Mouse (Mus musculus) megakaryocyte, embryonic 14.5 days (primary cell): ENCODE measurements at regions not wholly inside any gene's neighbourhood (a gene's known extent, or its start where the extent isn't known, plus 50 kb on each side); places are given as distances from the start of the nearest gene placed in this dataset.

Experiments
- H3K27me3 ChIP-seq: replicated peaks from 2 replicates; pipeline ENCODE3; 2012; ENCODE audit warnings: inconsistent platforms
- H3K36me3 ChIP-seq: replicated peaks from 2 replicates; pipeline ENCODE3; 2012; ENCODE audit warnings: low read length, inconsistent platforms, mixed read lengths
- H3K4me1 ChIP-seq: 2 replicates; pipeline ENCODE4 v1.6.1; 2012; ENCODE audit warnings: inconsistent platforms
- H3K4me3 ChIP-seq: replicated peaks from 2 replicates; pipeline ENCODE3; 2012; ENCODE audit warnings: moderate library complexity, mild to moderate bottlenecking, inconsistent platforms
- H3K9me3 ChIP-seq: 2 replicates; pipeline ENCODE4 v1.6.1; 2012; ENCODE audit warnings: inconsistent platforms
- FLI1 ChIP-seq: IDR thresholded peaks from 2 replicates; pipeline ENCODE4 v1.6.1; 2012; ENCODE audit warnings: low read length, inconsistent platforms, mixed read lengths
- GATA1 ChIP-seq: IDR thresholded peaks from 3 replicates; pipeline ENCODE4 v1.6.1; 2012; ENCODE audit warnings: mixed read lengths, low read length, inconsistent platforms, borderline replicate concordance

DNA sequence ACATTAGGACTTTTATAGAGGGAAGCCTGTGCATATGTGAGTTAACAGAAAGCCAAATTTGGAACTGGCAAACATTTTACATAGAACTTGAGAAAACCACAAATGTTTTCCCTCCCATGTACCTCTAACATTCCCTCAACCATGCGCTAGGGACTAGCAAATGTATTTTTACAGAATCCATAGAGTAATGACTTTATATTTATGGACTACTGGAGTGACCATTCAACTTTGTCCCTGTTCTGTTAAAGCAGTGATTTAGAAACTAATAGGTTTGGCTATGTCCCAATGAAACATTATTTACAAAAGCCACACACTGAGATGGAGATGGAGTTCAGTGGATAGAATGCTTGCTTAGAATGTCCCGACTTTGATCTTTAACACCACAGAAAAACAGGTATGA is 557.0 kb downstream of the Ebf1 start:
- TF ChIP-seq FLI1 (no peak), GATA1 (no peak)
- Histone ChIP-seq H3K4me1 (no peaks in the 10 kb centered on the region), H3K36me3 (no peaks in the 10 kb centered on the region), H3K4me3 (no peak overlapping the region), H3K9me3 (no peaks in the 10 kb centered on the region), H3K27me3 (no peaks in the 10 kb centered on the region)

DNA sequence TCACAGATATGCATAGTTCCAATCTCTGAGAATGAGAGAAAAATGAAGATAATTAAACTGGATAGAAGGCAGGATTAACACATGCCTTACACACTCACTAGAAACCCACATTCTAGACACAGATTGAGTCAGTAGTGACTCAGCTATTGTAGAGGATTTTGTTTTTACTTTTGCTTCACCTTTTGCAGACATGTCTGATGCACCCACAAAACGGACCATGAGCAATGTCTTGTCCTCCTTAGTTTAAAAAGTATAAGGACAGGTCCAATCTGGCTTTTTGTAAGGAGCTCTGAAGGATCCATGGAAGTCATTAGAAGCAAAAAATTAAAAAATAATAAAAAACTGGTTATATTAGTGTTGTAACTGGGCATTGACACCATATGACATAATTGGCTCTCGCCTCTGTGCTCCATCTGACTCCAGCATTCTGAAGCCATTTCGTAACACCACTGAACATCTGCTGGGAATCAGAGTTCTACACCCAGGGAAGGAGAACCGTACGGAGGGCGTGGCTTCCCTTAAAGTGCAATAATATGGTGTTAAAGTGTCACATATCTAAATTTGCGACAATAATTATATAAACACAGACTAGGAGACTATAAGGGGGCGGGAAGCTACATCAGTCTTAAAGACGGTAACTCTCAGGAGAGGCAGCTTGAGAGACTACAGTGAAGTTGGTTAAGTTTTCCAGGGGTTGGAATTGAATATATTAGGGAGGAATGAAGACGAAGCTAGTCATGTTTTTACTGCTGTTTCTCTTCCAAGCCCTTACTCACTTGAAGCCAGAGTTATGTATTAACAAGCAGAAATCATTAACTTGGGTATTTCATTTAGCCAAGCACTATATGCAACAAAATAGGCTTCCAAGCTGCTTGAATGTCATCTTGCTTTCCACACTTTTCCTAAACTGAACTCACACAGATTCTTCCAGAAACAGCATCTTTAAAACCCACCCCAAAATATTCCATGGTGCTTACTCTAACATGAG is 558.0 kb downstream of the Ebf1 start:
- H3K9me3 ChIP-seq: no peaks in the 10 kb centered on the region
- TF ChIP-seq FLI1 (no peak), GATA1 (no peak)
- H3K4me1 ChIP-seq: no peaks in the 10 kb centered on the region

GRCm38 (mm10) chr11:45176971-45177370 is 559.9 kb downstream of the Ebf1 start:
- Histone ChIP-seq H3K27me3 (no peaks in the 10 kb centered on the region), H3K36me3 (no peaks in the 10 kb centered on the region), H3K9me3 (no peaks in the 10 kb centered on the region), H3K4me3 (no peak overlapping the region), H3K4me1 (no peaks in the 10 kb centered on the region)
- no peak for TF ChIP-seq GATA1

More for the DNA sequence above, 558.0 kb downstream of the Ebf1 start:
- H3K4me3 ChIP-seq: no peak overlapping the region
- no peaks in the 10 kb centered on the region for H3K27me3 ChIP-seq
- no peaks in the 10 kb centered on the region for H3K36me3 ChIP-seq

DNA sequence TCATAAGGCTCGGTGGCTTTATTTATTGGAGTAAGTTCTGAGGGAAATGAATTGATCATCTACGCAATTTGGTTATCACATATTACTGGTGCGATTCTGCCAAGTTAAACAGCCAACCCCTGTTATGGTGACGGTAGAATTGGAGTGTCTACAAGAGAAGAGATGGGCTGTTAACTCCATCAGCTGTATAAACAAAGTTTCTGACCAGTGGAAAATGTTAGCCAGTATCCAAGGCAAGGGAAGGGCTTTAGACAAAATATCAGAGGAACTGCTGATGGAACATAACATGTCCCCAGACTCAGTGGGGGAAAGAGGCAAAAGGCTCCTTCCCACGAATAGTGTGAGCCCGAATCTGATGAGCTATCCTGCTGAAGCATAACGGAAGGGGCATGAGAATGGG is 560.9 kb downstream of the Ebf1 start:
- H3K9me3 ChIP-seq: no peaks in the 10 kb centered on the region
- H3K27me3 ChIP-seq: no peaks in the 10 kb centered on the region
- H3K4me3 ChIP-seq: no peak overlapping the region
- no peaks in the 10 kb centered on the region for H3K4me1 ChIP-seq
- no peaks in the 10 kb centered on the region for H3K36me3 ChIP-seq
- no peak for TF ChIP-seq GATA1
- no peak for TF ChIP-seq FLI1

GRCm38 (mm10) chr11:45179019-45179418 is 561.9 kb downstream of the Ebf1 start:
- TF ChIP-seq GATA1 (no peak), FLI1 (no peak)
- no peaks in the 10 kb centered on the region for H3K27me3 ChIP-seq
- H3K4me3 ChIP-seq: no peak overlapping the region
- no peaks in the 10 kb centered on the region for H3K4me1 ChIP-seq
- H3K36me3 ChIP-seq: no peaks in the 10 kb centered on the region
- H3K9me3 ChIP-seq: no peaks in the 10 kb centered on the region

GRCm38 (mm10) chr11:45190601-45191370 is 573.7 kb downstream of the Ebf1 start:
- Histone ChIP-seq H3K27me3 (no peaks in the 10 kb centered on the region), H3K36me3 (no peaks in the 10 kb centered on the region), H3K4me1 (no peaks in the 10 kb centered on the region), H3K4me3 (no peak overlapping the region), H3K9me3 (no peaks in the 10 kb centered on the region)
- TF ChIP-seq FLI1: no peak
- TF ChIP-seq GATA1: no peak

GRCm38 (mm10) chr11:45191392-45192189 is 574.5 kb downstream of the Ebf1 start:
- Histone ChIP-seq H3K36me3 (no peaks in the 10 kb centered on the region), H3K9me3 (no peaks in the 10 kb centered on the region), H3K27me3 (no peaks in the 10 kb centered on the region), H3K4me1 (no peaks in the 10 kb centered on the region), H3K4me3 (no peak overlapping the region)
- TF ChIP-seq GATA1 (no peak), FLI1 (no peak)

GRCm38 (mm10) chr11:45193319-45193718 is 576.2 kb downstream of the Ebf1 start:
- Histone ChIP-seq H3K4me3 (no peak overlapping the region), H3K9me3 (0 out of 2 replicates have a peak, but pooled peaks cover 3% of the 10 kb centered on the region), H3K36me3 (no peaks in the 10 kb centered on the region), H3K27me3 (no peaks in the 10 kb centered on the region), H3K4me1 (no peaks in the 10 kb centered on the region)
- TF ChIP-seq GATA1: no peak
- no peak for TF ChIP-seq FLI1

GRCm38 (mm10) chr11:45199520-45199919 is 582.4 kb downstream of the Ebf1 start:
- H3K4me1 ChIP-seq: no peaks in the 10 kb centered on the region
- TF ChIP-seq FLI1 (no peak), GATA1 (no peak)
- H3K9me3 ChIP-seq: 0 out of 2 replicates have a peak, but pooled peaks cover 3% of the 10 kb centered on the region
- no peaks in the 10 kb centered on the region for H3K27me3 ChIP-seq
- no peak overlapping the region for H3K4me3 ChIP-seq
- H3K36me3 ChIP-seq: no peaks in the 10 kb centered on the region
